Mouse (Mus musculus): ENCODE data around the gene Nell2. TPM values are rescaled to one million over a fixed set of nuclear protein-coding genes. Genes with fewer than 3 reads are reported as not detected.

Nell2 gene
- polyA plus RNA-seq, 1 experiment from 2014 or later, result 21.0 TPM

DNA sequence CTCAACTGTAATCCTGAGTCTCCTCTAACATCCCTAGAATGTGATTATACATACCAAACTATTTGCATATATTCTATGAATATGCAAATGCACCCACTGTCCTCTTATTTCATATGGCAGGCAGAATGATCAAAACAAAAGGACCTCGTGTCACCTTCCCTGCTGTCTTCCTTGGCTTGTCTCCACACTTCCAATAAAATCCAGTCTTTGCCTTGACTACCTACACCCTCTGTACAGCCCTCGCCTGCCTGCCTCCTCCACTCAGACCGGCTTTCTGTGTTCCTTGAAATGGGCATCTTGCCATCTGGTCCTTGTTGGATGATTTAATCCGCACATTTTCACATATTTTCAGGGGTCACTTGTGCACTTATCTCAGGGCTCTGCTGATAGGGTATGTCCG, 215.1 kb downstream of the Nell2 start:
- H3K27ac ChIP-seq (ENCODE audit: low read depth), result no peak overlapping the region

DNA sequence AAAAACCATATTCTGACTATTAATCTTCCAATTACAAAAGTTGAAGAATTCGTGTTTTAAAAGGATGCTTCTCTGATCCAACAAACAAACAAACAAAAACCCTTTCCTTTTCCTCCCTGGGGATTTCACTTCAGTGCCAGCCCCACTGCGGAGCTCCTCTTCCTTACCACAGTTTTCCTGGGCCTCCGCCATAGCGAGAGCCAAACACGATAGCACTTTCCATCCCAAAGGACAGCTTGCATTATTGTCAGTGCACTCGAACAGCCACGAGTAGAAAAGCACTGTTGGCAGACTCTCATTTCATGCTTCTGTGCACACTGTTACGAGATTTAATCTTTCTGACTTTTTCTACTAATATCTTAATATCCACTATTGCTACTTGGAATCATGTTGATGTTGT, 224.3 kb downstream of the Nell2 start:
- Histone ChIP-seq H3K27ac (ENCODE audit: low read depth) (no peak overlapping the region), H3K9me3 (ENCODE audit: control insufficient read depth, low read length) (no peaks in the 10 kb centered on the region), H3K4me1 (replicated peaks; ENCODE audit: control insufficient read depth, insufficient read depth, low read length) (no peaks in the 10 kb centered on the region), H3K4me2 (ENCODE audit: low read length) (no peak overlapping the region), H3K27me3 (replicated peaks; ENCODE audit: control insufficient read depth, insufficient read depth, low read length) (no peaks in the 10 kb centered on the region), H3K4me3 (ENCODE audit: low read depth, low read length) (no peak overlapping the region), H3K36me3 (ENCODE audit: control insufficient read depth, insufficient read depth, low read length) (no peaks in the 10 kb centered on the region), H3K9ac (ENCODE audit: low read length) (no peak overlapping the region)
- DNase-seq (ENCODE audit: low spot score) (no peak), ATAC-seq (replicated peaks; ENCODE audit: low FRiP score, low TSS enrichment, low read depth) (no peak)
- WGBS, result 89% methylated on average over 8 of the region's 8 CpGs

More for the DNA sequence above, 215.1 kb downstream of the Nell2 start:
- no peak overlapping the region for H3K4me3 ChIP-seq (ENCODE audit: low read depth, low read length)
- H3K4me2 ChIP-seq (ENCODE audit: low read length), result no peak overlapping the region
- DNase-seq (ENCODE audit: low spot score) (no peak), ATAC-seq (replicated peaks; ENCODE audit: low FRiP score, low TSS enrichment, low read depth) (no peak)
- 72% methylated on average over 5 of the region's 5 CpGs for WGBS
- H3K9ac ChIP-seq (ENCODE audit: low read length), result no peak overlapping the region
- no peaks in the 10 kb centered on the region for H3K9me3 ChIP-seq (ENCODE audit: control insufficient read depth, low read length)
- H3K4me1 ChIP-seq (replicated peaks; ENCODE audit: control insufficient read depth, insufficient read depth, low read length), result no peaks in the 10 kb centered on the region
- H3K27me3 ChIP-seq (replicated peaks; ENCODE audit: control insufficient read depth, insufficient read depth, low read length), result no peaks in the 10 kb centered on the region
- no peaks in the 10 kb centered on the region for H3K36me3 ChIP-seq (ENCODE audit: control insufficient read depth, insufficient read depth, low read length)

DNA sequence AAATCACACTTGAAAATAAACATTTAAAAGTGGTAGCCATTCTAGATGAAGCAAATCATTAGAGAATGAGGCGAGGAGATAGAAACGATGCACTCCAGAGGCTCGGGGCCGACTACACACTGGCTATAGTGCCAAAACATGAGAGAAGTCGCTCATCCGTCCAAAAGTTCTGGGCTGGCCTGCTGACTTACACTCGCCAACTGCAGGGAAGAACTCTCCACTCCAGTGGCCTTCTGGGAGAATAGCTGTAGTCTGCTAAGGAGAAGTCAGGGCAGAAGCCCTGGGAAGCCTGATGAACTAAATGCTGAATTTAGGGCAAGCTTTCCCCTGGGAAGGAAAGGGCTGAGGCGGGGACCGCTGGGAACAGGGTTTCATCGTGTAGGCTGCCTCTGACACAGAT, 231.8 kb downstream of the Nell2 start:
- DNase-seq (ENCODE audit: low spot score) (peak; percentile 34), ATAC-seq (replicated peaks; ENCODE audit: low FRiP score, low TSS enrichment, low read depth) (no peak)
- no peaks in the 10 kb centered on the region for H3K27me3 ChIP-seq (replicated peaks; ENCODE audit: control insufficient read depth, insufficient read depth, low read length)
- no peak overlapping the region for H3K9ac ChIP-seq (ENCODE audit: low read length)
- H3K4me3 ChIP-seq (ENCODE audit: low read depth, low read length), result no peak overlapping the region
- no peaks in the 10 kb centered on the region for H3K9me3 ChIP-seq (ENCODE audit: control insufficient read depth, low read length)
- no peaks in the 10 kb centered on the region for H3K4me1 ChIP-seq (replicated peaks; ENCODE audit: control insufficient read depth, insufficient read depth, low read length)
- H3K36me3 ChIP-seq (ENCODE audit: control insufficient read depth, insufficient read depth, low read length), result no peaks in the 10 kb centered on the region
- 85% methylated on average over 10 of the region's 10 CpGs for WGBS
- H3K27ac ChIP-seq (ENCODE audit: low read depth), result no peak overlapping the region
- H3K4me2 ChIP-seq (ENCODE audit: low read length), result no peak overlapping the region

DNA sequence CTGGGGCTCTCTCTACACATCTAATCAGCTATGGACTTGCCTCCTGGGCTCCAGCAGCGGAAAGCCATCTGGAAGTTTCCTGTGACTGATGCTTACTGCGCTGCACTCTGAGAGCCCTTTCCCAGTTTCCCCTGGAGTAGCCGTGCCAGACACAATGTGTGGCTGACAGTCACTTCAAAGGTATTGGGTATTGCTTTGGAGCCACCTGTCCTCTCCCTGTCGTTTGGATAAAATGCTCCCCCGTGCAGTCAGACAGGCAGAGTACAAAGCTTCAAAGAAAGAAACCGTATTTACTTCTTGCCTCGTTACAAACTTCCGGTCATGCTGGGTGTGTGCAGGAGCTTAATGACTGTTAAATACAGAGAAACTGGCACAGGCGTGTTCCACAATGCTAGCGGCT, 239.3 kb downstream of the Nell2 start:
- Histone ChIP-seq H3K4me1 (replicated peaks; ENCODE audit: control insufficient read depth, insufficient read depth, low read length) (no peaks in the 10 kb centered on the region), H3K36me3 (ENCODE audit: control insufficient read depth, insufficient read depth, low read length) (no peaks in the 10 kb centered on the region), H3K9me3 (ENCODE audit: control insufficient read depth, low read length) (no peaks in the 10 kb centered on the region), H3K9ac (ENCODE audit: low read length) (no peak overlapping the region), H3K27me3 (replicated peaks; ENCODE audit: control insufficient read depth, insufficient read depth, low read length) (no peaks in the 10 kb centered on the region), H3K4me3 (ENCODE audit: low read depth, low read length) (no peak overlapping the region), H3K27ac (ENCODE audit: low read depth) (no peak overlapping the region), H3K4me2 (ENCODE audit: low read length) (no peak overlapping the region)
- ATAC-seq (replicated peaks; ENCODE audit: low FRiP score, low TSS enrichment, low read depth) (no peak), DNase-seq (ENCODE audit: low spot score) (no peak)
- 63% methylated on average over 10 of the region's 10 CpGs for whole genome bisulfite sequencing

DNA sequence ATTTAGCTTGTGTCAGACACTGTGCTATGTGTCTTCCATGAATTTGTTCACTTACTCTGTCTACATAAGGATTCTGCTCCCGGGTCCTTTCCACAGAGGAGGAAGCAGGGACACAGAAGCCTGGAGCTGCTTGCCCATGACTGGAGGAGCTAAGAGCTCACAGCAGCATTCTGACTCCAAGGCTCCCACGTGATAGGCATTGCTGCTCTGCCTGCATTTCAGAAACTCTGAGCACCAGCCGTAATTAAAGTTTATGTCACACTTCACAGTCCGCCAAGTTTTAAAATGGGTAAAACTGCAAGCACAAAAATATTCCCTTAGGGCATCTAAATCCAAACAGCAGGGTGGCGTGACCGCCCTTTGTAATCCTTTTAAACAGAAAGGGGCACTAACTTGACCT, 243.2 kb downstream of the Nell2 start:
- H3K27ac ChIP-seq (ENCODE audit: low read depth), result no peak overlapping the region
- H3K36me3 ChIP-seq (ENCODE audit: control insufficient read depth, insufficient read depth, low read length), result no peaks in the 10 kb centered on the region
- DNase-seq (ENCODE audit: low spot score) (no peak), ATAC-seq (replicated peaks; ENCODE audit: low FRiP score, low TSS enrichment, low read depth) (no peak)
- H3K4me3 ChIP-seq (ENCODE audit: low read depth, low read length), result no peak overlapping the region
- no peaks in the 10 kb centered on the region for H3K4me1 ChIP-seq (replicated peaks; ENCODE audit: control insufficient read depth, insufficient read depth, low read length)
- H3K4me2 ChIP-seq (ENCODE audit: low read length), result no peak overlapping the region
- WGBS, result 70% methylated on average over 6 of the region's 6 CpGs
- no peaks in the 10 kb centered on the region for H3K9me3 ChIP-seq (ENCODE audit: control insufficient read depth, low read length)
- H3K9ac ChIP-seq (ENCODE audit: low read length), result no peak overlapping the region
- no peaks in the 10 kb centered on the region for H3K27me3 ChIP-seq (replicated peaks; ENCODE audit: control insufficient read depth, insufficient read depth, low read length)

DNA sequence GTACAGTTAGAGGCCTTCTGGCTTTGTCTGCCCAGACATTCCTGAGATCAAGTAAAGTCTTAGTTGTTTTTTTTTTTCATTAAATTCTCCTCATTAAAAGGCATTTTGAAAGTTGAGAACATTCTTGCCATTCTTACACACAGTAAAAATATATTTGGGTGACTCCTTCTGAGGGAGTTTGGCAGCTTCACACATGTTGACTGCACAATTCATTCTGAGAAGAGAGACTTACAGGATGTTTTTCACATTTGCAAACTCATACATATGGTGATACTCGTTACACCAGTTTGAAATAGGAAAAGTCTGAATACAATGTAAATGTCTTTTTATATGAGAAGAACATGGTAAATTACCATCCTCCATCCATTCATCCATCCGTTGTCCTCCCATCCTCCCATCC, 247.4 kb downstream of the Nell2 start:
- no peak for DNase-seq (ENCODE audit: low spot score)

DNA sequence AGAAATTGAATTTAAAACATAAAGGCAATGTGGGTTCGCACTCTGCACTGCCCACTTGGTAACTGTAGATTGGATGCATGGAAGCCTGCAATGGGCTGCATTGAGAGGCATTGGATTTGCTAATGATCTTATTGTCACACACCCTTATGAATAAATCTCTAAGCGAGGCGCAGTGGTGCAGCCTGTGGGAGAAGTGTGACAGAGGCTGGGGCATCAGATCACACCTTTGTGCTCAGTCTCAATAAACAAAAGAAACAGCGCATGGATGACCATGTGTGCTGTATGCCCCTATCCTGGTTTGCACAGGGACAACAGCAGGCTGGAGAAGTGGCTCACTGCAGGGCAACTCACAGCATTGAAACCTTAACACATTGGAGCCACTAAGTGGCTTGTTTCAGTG, 250.4 kb downstream of the Nell2 start:
- Histone ChIP-seq H3K4me1 (replicated peaks; ENCODE audit: control insufficient read depth, insufficient read depth, low read length) (no peaks in the 10 kb centered on the region), H3K9me3 (ENCODE audit: control insufficient read depth, low read length) (no peaks in the 10 kb centered on the region), H3K4me3 (ENCODE audit: low read depth, low read length) (no peak overlapping the region), H3K27ac (ENCODE audit: low read depth) (no peak overlapping the region), H3K36me3 (ENCODE audit: control insufficient read depth, insufficient read depth, low read length) (no peaks in the 10 kb centered on the region), H3K9ac (ENCODE audit: low read length) (no peak overlapping the region), H3K27me3 (replicated peaks; ENCODE audit: control insufficient read depth, insufficient read depth, low read length) (no peaks in the 10 kb centered on the region), H3K4me2 (ENCODE audit: low read length) (no peak overlapping the region)
- ATAC-seq (replicated peaks; ENCODE audit: low FRiP score, low TSS enrichment, low read depth), result no peak
- WGBS, result 92% methylated on average over 4 of the region's 4 CpGs
- DNase-seq (ENCODE audit: low spot score), result no peak

More for the DNA sequence above, 247.4 kb downstream of the Nell2 start:
- Histone ChIP-seq H3K4me1 (replicated peaks; ENCODE audit: control insufficient read depth, insufficient read depth, low read length) (no peaks in the 10 kb centered on the region), H3K4me2 (ENCODE audit: low read length) (no peak overlapping the region), H3K9me3 (ENCODE audit: control insufficient read depth, low read length) (no peaks in the 10 kb centered on the region), H3K4me3 (ENCODE audit: low read depth, low read length) (no peak overlapping the region), H3K27ac (ENCODE audit: low read depth) (no peak overlapping the region), H3K27me3 (replicated peaks; ENCODE audit: control insufficient read depth, insufficient read depth, low read length) (no peaks in the 10 kb centered on the region), H3K36me3 (ENCODE audit: control insufficient read depth, insufficient read depth, low read length) (no peaks in the 10 kb centered on the region), H3K9ac (ENCODE audit: low read length) (no peak overlapping the region)
- WGBS, result 92% methylated on average over 2 of the region's 2 CpGs
- no peak for ATAC-seq (replicated peaks; ENCODE audit: low FRiP score, low TSS enrichment, low read depth)

DNA sequence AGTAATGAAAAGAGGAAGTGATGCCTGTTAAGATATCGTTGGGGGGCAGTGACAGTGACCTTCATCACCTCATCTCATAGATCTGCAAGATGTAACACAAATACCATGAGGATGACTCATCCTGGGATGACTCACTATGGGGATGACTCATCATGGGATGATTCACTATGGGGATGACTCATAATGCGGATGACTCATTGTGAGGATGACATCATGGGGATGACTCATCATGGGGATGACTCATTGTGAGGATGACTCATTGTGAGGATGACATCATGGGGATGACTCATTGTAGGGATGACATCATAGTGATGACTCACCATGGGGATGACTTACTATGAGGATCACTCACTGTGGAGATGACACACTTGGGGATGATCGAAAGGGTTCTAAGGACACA, 251.8 kb downstream of the Nell2 start:
- ATAC-seq (replicated peaks; ENCODE audit: low FRiP score, low TSS enrichment, low read depth), result no peak
- H3K4me1 ChIP-seq (replicated peaks; ENCODE audit: control insufficient read depth, insufficient read depth, low read length), result no peaks in the 10 kb centered on the region
- DNase-seq (ENCODE audit: low spot score), result no peak
- H3K36me3 ChIP-seq (ENCODE audit: control insufficient read depth, insufficient read depth, low read length), result no peaks in the 10 kb centered on the region
- H3K9me3 ChIP-seq (ENCODE audit: control insufficient read depth, low read length), result no peaks in the 10 kb centered on the region
- 98% methylated on average over 3 of the region's 3 CpGs for WGBS
- H3K4me3 ChIP-seq (ENCODE audit: low read depth, low read length), result no peak overlapping the region
- H3K4me2 ChIP-seq (ENCODE audit: low read length), result no peak overlapping the region
- H3K27me3 ChIP-seq (replicated peaks; ENCODE audit: control insufficient read depth, insufficient read depth, low read length), result no peaks in the 10 kb centered on the region
- no peak overlapping the region for H3K27ac ChIP-seq (ENCODE audit: low read depth)
- no peak overlapping the region for H3K9ac ChIP-seq (ENCODE audit: low read length)

DNA sequence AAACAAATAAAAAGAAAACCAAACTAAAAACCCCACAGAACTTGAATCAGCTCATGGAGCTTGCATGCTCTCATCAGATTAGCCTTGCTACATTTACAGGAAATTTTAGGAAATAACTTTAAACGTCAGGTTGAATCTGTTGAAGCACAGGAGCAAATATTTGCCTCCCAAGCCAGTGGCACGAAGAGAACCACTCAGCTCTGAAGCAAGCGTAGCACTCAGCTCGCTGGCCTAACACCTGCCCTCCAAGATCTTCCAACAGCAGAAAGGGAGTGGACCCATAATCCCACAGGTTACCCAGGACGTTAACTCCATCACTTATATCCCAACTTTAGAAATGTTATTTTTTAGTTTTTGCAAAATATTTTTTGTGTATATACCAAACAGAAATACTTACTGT, 252.8 kb downstream of the Nell2 start:
- no peak overlapping the region for H3K4me3 ChIP-seq (ENCODE audit: low read depth, low read length)
- ATAC-seq (replicated peaks; ENCODE audit: low FRiP score, low TSS enrichment, low read depth), result no peak
- no peaks in the 10 kb centered on the region for H3K27me3 ChIP-seq (replicated peaks; ENCODE audit: control insufficient read depth, insufficient read depth, low read length)
- no peak for DNase-seq (ENCODE audit: low spot score)
- no peaks in the 10 kb centered on the region for H3K9me3 ChIP-seq (ENCODE audit: control insufficient read depth, low read length)
- 76% methylated on average over 5 of the region's 5 CpGs for WGBS
- no peak overlapping the region for H3K4me2 ChIP-seq (ENCODE audit: low read length)
- no peak overlapping the region for H3K27ac ChIP-seq (ENCODE audit: low read depth)
- no peak overlapping the region for H3K9ac ChIP-seq (ENCODE audit: low read length)
- H3K4me1 ChIP-seq (replicated peaks; ENCODE audit: control insufficient read depth, insufficient read depth, low read length), result no peaks in the 10 kb centered on the region
- H3K36me3 ChIP-seq (ENCODE audit: control insufficient read depth, insufficient read depth, low read length), result no peaks in the 10 kb centered on the region
